Mouse (Mus musculus): ENCODE results near the gene Mrc2.

The Mrc2 gene

DNA sequence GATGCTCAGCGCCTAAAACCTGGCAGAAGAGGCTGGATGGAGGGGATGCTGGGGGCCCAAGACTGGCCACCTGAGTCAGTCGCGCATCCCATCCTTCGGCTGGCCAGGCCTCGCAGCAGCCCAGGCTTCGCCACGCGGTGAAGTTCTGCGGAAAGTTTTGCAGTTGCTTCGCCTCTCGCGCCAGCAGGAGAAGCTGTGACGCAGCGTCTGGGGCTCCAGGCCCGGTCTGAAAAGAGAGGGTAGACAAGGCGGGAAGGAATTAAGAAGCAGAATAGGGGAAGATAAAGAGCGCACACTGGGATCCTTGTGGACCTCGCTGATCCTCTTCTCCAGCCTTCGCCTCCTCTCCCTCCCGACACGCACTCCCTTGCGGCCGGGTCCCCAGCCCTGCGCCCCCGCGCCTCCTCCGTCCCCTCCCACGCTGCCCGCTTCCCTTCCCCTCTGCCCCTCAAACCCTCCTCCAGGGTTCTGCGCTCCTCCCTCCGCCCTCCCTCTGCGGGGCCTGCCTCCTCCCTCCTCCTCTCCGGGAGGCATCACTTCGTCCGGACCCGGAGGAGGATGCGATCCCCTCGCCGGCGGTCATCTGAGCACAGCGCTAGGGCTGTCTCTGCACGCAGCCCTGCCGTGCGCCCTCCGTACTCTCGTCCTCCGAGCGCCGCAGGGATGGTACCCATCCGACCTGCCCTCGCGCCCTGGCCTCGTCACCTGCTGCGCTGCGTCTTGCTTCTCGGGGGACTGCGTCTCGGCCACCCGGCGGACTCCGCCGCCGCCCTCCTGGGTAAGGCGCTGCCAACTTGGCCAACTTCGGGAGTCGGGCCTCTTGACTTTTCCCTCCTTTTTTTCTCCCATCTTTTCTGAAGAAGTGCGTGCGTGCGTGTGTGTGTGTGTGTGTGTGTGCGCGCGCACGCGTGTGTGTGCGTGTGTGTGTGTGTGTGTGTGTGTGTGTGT, at the start of gene Mrc2:
Gene Mrc2, plus strand, starts transcription at position 520 of the 948 bp plus-strand sequence.
- DNase-seq (ENCODE audit: low read depth, low spot score) = peak; percentile 71

DNA sequence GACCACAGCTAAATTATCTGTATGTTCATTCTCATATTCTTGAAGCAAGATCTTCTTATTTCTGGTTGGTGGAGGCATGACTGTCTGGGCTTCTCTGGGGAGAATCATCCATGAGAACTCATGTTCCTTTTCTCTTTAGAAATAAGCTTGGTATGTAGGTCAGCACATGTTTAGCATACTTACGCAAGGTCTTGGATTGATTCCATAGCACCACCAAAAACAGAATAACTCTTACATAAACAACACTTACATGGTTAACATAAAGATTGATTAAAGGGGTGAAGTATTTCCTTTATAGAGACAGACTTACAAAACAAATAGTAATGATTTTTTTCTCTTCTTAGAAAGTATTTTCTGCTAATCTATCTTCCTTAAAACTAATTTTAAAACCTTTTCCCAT, 46.1 kb upstream of the Mrc2 start:
- no peak for DNase-seq (ENCODE audit: low read depth, low spot score)

DNA sequence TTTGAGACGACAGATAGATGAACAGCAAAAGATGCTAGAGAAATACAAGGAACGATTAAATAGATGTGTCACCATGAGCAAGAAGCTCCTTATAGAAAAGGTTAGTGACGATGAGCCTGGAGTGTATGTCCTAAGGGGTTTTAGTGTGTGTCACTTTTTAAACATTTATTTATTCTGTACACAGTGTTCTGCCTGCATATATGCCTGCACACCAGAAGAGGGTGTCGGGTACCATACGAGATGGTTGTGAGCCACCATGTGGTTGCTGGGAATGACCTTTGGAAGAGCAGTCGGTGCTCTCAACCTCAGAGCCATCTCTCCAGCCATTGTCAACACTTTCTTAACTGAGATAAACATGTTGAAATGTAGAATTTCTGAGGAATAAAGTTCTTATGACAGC, 45.7 kb upstream of the Mrc2 start:
- no peak for DNase-seq (ENCODE audit: low read depth, low spot score)

DNA sequence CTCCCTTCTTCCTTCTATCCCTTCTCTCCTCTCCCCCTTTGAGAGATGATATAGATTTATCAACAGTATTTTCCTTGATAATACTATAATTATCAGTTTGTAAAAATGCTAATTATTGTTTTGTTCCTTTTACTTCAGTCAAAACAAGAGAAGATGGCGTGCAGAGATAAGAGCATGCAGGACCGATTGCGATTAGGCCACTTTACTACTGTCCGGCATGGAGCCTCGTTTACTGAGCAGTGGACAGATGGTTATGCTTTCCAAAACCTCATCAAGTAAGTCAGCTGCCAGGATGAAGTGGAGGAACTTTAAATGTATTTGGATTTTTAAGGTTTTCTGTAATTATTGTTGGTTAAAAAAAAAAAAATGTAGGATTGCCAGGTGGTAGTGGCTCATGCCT, 45.1 kb upstream of the Mrc2 start:
- no peak for DNase-seq (ENCODE audit: low read depth, low spot score)

DNA sequence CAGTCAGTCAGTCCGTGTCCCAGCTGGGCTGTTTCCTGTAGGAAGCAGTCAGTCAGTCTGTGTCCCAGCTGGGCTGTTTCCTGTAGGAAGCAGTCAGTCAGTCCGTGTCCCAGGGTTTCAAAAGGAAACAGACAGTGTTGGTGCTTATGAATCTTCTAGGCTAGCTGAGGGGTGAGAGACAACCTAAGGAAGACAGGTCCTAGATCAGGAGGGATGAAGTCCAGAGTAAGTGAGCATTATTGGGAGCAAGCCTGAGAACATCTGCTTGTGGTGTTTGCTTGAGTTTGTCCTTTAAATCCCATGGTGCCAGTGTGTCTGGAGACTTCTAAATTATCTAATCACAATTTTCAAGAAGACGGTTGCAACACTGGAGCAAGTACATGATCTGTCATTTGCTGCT, 32.7 kb upstream of the Mrc2 start:
- DNase-seq (ENCODE audit: low read depth, low spot score) = no peak

DNA sequence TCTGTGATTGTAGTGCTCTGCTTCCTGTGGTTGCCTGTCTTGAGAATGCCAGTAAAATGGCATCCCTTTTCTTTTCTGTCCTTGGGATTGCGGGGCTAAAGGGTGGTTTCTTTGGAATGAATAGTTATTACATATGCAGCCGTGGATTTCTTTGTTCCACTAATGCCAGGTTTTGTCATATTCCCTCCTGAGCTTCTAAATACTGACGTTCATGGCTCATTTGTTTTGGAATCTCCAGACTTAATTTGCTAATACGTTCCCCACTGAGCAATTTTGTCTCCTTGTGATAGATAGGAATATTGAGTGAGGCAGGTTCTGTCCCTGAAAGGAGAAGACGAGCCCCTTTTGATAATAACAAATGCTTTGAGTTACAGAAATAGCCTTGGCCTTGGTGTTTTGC, 31.3 kb upstream of the Mrc2 start:
- no peak for DNase-seq (ENCODE audit: low read depth, low spot score)

DNA sequence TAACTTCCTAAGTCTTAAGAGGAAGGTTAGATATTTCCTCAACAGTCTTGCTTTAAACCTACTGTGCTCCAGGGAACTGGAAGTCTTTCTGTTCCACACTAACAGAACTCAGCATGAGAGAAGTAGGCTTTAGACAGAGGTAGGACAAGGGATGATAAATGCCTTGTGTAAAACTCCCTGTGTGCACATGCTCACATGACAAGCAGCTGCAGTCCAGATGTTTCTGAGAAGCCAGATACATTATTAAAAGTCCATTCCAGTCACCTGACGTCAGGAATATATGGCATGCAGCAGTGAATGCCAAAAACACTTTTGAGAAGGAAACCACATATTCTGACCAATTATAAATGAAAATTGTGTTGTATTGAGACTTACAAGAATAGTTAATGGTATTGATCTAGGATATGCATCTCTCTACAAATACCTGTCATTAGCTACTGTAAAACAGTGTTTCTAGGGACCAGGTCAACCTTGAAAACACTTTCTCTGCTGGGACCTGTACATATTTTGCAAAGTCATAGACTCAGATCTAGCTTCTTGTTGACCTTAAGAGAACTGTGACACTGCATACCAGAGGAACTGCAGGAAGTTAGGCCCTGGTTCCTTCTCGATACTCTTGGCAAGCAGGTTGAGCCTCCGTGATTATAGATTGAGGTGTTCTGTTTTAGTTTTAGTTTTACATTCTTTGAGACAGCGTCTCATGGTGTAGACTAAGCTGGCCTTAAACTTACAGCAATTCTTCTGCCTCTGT, 30.7 kb upstream of the Mrc2 start:
- no peak for DNase-seq (ENCODE audit: low read depth, low spot score)

DNA sequence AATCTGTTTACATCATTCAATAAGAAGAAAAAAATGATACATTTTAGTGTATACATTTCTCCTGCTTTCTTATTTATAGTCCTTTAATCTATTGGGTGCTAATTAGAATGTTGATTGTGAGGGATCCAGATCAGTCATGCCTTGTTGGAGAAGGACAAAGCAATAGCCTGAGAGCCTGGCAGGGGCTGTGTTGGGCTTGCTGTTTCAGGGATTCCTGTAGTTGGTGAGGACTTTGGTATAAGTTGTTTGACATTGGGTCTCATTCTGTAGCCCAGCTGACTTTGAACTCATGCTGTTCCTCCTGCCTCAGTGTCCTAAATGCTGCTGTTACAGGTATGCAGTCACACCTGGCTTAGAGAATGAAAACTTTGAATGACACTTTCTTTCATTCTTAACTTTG, 27.9 kb upstream of the Mrc2 start:
- no peak for DNase-seq (ENCODE audit: low read depth, low spot score)

DNA sequence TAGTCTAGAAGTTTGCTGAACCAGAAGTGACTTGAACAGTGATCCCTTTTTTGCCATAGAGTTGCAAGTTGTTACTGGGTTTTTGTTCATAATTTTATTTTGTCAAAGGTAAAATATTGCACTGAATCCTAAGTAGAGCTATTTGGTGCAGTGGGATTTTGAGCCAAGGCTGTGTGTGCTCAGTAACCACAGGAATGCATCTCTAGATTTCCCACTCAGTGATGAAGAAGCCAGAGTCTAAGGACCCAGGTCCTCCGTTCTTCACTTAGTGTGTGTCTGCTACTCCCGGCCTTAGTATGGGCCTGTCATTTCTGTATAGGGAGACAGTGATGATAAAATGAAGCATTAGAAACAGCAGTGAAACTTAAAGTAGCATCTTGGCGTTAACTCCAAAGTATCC, 27.5 kb upstream of the Mrc2 start:
- no peak for DNase-seq (ENCODE audit: low read depth, low spot score)

DNA sequence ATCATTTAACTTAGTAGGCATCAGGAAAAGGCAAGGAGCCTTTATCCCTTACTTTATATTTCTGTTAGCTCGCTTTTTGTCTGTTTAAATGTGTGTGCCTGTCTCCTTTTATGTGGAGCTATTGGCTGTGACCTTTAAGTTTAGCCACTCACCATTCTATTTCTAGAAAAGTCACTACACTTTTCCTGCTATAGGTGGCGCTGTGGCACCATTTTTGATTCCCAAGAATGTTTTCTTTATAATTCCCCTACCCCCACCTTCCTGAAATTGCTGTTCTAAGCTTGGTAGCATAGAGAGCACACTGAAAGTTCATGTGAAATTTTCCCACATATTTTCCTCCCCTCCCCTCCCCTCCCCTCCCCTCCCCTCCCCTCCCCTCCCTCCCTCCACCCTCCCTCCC, 22.3 kb upstream of the Mrc2 start:
- peak; percentile 67 for DNase-seq (ENCODE audit: low read depth, low spot score)

DNA sequence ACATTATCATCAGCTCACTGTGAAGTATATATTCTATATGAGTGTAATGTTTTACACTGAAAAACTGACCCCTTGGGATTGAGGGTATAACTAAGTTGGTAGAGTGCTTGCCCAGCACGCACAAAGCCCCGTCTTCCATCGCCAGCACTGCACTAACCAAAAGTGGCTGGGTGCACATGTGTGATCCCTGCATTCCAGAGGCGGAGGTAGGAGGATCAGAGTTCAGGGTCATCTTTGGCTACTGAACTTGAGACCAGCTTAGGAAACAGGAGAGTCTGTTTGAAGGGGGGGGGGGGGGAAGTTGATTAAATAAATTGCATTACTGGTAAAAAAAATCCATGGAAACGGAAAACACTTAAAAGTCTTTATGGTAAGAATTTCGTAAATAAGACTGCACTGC, 12.0 kb upstream of the Mrc2 start:
- no peak for DNase-seq (ENCODE audit: low read depth, low spot score)

DNA sequence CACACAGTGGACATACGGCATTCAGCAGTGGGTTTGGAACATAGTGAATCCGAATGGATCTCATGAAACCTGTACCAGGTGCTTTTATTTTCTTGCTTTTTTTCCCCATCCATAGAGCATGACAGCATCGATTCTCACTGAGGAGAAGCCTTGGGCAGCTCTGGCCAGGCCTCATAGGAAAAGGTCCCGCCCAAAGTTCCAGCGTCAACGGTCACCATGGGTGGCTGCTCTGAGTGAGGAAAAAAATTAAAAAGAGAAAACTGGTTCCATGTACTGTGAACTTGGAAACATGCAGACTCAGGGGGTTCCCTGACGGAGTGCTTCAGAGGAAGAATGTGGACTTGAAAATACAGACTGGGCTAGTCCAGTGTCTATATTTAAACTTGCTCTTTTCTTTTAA, 11.2 kb upstream of the Mrc2 start:
- no peak for DNase-seq (ENCODE audit: low read depth, low spot score)

DNA sequence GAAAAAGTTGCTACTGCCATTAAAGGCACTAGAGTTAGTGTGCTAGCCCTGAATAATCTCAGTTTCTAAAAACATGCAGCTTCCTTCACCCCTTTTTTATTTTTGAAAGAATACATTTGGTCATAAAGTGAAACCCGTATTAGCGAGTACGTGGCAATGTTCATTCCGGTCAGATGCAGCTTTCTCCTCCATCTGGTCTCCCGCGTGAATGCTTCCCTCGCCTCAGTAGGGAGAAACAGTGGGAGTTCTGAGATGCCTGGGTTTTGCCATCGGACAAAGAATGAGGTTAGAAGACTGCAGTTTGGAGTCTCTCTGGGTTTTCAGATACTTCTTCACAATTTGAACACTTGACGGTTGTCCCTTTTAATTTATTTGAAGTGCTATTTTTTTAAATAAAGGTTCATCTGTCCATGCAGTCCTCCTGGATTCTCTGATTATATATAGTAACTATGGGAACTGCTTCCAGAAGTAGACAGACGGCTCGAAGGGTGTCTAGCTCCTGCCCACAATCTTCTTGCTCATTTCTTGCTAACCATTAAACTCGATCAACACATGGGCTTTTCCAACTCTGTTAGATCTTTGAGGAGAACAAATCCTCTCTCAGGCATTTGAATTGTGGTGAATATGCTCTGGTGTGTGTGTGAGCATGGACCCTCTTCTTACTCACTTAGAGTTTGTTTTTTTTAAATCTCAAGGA, 10.5 kb upstream of the Mrc2 start:
- DNase-seq (ENCODE audit: low read depth, low spot score) = no peak

DNA sequence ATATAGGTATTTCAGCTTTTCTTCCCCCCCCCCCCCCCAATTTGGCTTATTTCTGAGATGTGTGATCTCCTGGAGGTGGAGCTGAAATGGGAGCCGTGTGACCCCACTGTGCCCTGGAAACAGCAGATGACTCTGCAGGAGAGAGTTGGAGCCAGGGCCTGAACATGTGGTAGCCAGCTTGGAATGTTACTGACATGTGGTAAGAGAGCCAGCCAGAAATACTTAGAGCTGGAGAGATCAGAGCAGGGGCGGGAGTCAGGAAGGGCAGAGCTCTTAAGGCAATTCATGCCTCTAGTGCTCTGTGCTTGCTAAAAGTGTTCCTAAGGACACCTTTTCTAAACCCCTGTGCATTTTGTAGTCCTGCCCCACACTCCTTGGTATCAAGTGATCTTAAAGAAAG, 10.0 kb upstream of the Mrc2 start:
- no peak for DNase-seq (ENCODE audit: low read depth, low spot score)

DNA sequence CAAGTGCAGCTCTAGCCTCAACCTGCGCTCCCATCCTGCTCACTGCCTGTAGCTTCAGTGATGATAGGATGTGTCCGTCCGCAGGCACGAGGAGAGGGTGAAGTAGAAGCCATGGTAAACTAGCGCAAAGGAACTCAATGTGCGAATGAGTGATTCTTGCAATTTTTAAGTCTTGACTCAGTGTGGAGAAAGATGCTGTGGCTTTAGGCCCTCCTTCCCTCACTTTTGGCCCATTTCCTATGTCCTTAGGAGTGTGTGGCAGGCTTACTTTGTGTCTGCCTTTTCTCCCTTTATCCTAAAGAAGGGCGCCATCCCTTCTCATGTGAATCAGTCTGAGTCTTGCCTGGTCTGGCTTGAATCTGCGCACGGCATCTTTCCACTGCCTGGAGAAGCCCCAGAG, 9.4 kb upstream of the Mrc2 start:
- no peak for DNase-seq (ENCODE audit: low read depth, low spot score)

DNA sequence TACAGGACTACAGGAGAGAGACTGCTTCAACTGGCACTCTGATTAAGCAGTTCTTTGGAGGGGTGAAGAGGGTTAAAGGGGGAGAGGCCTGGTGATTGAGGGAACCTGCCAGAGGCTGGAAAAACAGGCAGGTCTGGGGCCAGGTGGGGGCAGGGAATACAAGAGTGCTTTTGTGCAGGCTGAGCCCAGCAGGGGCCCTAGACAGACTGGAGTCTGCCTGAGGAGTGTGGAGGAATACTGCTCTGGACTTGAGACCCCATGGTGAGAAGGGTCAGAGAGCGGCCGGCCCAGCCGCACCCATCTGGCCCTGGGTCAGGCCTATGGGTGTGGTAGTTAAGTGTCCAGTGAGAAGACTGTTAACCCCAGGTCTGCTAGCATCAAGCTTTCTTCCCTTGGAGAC, 6.7 kb upstream of the Mrc2 start:
- peak; percentile 87 for DNase-seq (ENCODE audit: low read depth, low spot score)

DNA sequence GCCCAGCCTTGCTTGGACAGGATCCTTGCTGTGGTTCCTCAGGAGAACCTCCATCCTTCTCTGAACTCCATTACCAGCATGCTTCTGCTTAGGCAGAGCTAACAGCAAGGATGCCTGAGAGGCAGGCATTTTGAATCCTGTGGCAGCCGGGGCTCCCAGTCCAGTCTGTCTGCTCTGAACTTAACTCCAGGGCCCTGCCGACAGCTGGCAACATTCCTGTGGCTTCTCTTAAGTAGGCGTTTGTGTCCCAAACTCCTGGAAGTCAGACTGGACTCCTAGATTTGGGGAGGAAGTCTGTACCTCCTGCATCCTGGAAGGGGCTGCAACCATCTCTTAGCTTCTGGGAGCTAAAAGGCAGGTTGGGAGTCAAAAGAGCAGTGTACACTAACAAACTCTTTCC, 3.0 kb upstream of the Mrc2 start:
- DNase-seq (ENCODE audit: low read depth, low spot score) = no peak

DNA sequence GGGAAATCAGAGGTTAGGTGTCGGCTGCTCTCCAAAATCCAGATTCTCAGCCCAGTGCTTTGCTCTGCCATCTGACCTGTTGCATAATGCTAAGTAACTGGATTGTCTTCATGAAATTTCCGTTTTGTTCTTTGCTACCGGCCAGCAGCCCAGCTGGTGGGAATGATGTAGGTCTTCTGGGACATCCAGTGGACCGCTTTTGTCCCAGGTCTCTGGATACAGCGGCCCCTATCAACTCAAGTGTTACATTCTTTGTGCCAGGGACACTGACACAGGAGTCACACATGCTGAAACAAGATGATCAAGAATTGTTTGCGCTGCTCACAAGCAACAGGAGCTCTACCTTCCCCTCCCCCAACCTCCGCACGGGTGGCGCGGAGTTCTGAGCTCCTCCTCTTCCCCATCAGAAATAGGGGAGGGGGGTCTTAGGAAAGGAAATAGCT, 741 bp upstream of the Mrc2 start:
- peak; percentile 61 for DNase-seq (ENCODE audit: low read depth, low spot score)

DNA sequence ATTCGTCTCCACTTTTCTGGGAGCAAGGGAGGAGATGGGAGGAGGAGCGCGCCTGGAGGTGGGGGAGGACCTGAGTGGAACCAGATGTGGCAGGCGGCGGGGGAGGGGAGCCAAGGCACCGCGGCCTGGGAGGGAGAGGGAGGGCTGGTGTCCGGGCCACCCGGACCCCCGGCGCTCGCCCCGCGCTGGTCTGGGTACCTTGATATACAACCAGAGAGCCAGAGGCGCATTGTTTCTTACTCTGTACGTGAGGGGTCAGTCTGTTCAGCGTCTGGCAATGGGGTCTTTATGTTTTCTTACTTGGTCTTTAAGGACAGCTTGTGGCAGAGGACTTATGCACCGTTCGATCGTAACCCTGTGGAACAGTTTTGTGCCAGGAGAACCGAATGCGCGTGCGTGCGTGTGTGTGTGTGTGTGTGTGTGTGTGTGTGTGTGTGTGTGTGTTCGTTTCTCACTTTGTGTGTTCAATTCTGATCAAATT, 698 bp downstream of the Mrc2 start:
- DNase-seq (ENCODE audit: low read depth, low spot score) = peak; percentile 59

DNA sequence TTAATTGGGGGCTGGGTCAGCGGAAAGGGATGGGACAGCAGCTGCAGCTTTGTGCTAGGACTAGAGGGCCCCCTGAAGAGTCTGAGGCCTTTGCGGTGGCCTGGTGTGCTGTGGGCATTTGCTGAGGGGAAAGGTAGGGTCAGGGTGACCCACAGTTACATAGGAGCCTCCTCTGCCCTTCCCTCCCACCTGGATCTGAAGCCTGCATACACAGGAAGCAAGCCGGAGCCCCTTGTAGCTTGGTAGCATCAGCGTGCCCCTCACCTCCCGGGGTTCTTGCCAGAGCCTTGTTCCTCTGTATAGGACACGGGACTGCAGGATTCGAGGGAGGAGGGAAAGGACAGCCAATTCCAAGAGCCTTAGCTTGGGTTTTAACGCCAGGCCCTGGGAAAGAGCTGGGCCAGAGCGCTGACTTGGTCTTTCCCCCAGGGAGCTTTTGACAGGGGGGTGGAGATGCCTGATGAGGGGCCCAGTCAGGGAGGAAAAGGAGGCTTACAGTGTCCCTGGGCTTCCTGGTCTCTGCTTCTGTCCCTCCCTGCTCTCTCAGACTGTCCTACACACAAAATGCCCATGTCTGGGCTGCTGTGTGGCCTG, 1.6 kb downstream of the Mrc2 start:
- DNase-seq (ENCODE audit: low read depth, low spot score) = no peak

DNA sequence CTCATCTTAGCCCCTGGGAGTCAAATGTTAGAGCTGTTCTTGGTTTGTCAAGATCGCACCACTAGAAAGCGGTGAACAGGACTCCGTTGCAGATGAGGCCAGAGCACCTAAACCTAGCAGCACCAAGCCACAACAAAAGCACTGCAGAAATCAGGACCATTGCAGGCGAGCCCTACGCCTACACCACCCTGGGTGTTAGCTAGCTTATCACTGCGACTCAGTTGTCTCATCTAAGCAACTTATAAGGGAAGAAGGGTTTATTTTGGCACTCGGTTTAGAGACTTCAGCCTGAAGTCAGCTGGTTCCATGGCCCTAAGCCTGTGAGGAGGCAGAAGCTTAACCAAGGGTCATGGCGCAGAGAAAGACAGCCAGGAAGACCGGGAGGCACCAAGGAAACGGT, 3.6 kb downstream of the Mrc2 start:
- no peak for DNase-seq (ENCODE audit: low read depth, low spot score)

DNA sequence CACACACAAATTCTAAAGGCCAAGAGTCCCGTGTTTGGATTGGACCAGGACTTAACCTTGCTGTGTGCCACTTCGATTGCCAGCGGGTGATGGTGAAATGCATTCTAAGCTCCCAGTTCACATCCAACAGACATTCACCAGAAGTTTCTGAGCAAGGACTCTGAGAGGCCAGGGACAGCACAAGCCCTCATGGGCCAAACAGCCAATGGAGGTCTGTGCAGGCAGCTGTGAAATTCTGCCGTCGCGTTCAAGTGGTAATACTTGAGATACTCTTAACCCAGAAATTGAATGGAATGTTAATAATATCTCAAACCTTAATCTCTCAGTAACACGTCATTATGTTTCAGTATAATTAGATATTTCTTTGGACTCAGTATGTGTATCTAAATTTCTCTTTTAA, 17.8 kb downstream of the Mrc2 start:
- no peak for DNase-seq (ENCODE audit: low read depth, low spot score)
